ENCODE assay signal across 15 mouse cellular contexts in genomic region chr9:118776880-118777438, GRCm38 (mm10).
"Had no signal": no experiment of that assay in that cellular context is flagged by ENCODE, and none has a peak within 500 bp of the region (broad histone marks: within the 10 kb centered on the region; RNA-seq: fewer than 3 reads in every experiment).

No protein-coding gene starts in this region.

- ATAC-seq: intestine, postnatal 0 days; liver, postnatal 0 days had no signal

- H3K9me3 ChIP-seq: liver, embryonic 13.5 days; lung, embryonic 15.5 days; midbrain, embryonic 12.5 days had no signal

- H3K27ac ChIP-seq: kidney, postnatal 0 days; layer of hippocampus, adult 2 months; liver, embryonic 13.5 days; lung, embryonic 15.5 days; macrophage; midbrain, embryonic 12.5 days had no signal

- H3K27me3 ChIP-seq: liver, embryonic 13.5 days; lung, embryonic 15.5 days; midbrain, embryonic 12.5 days had no signal

- H3K9ac ChIP-seq: liver, embryonic 13.5 days; liver, postnatal 0 days; lung, embryonic 15.5 days; midbrain, embryonic 12.5 days had no signal

- DNase-seq: kidney, adult 8-10 months; kidney, postnatal 4 days; liver; liver, embryonic 13.5 days; liver, postnatal 0 days; lung, postnatal 14 days; thymus, adult 18-20 months; thymus, postnatal 14 days had no signal

- H3K36me3 ChIP-seq: liver, embryonic 13.5 days; lung, embryonic 15.5 days; midbrain, embryonic 12.5 days had no signal

- H3K4me3 ChIP-seq: layer of hippocampus, adult 2 months; liver, embryonic 13.5 days; lung, embryonic 15.5 days; megakaryocyte, embryonic 14.5 days; midbrain, embryonic 12.5 days had no signal

- H3K4me2 ChIP-seq: liver, embryonic 13.5 days; lung, embryonic 15.5 days; midbrain, embryonic 12.5 days had no signal

- H3K4me1 ChIP-seq: liver, embryonic 13.5 days; midbrain, embryonic 12.5 days had no signal
